Mouse (Mus musculus) erythroblast, adult 5-6 weeks (primary cell): ENCODE data around the gene Prdm2. TPM values are rescaled to one million over a fixed set of nuclear protein-coding genes. Genes with fewer than 3 reads are reported as not detected.

ENCODE experiments used
- ATAC-seq: replicated peaks from 2 replicates; pipeline ENCODE4 v1.8.0; 2016; ENCODE audit warnings: moderate number of reproducible peaks, mild to moderate bottlenecking, moderate TSS enrichment, inconsistent platforms; ENCODE audit not compliant: poor library complexity, low FRiP score, severe bottlenecking
- total RNA-seq, 2 experiments: library from RNA; stranded (forward) in 1 of 2; stranded (reverse) in 1 of 2; fragments of 150-400 nt in 1 of 2; fragments of 200-764, 138-1000 nt in 1 of 2; gene quantifications; 2 replicates each; pipeline versions ENCODE4 v1.2.3 to v1.2.4; 2015 to 2017; ENCODE audit warnings: low replicate concordance in 2 of 2

The Prdm2 gene
- total RNA-seq, 2 experiments from 2014 or later: 8.4 to 15.0 TPM

DNA sequence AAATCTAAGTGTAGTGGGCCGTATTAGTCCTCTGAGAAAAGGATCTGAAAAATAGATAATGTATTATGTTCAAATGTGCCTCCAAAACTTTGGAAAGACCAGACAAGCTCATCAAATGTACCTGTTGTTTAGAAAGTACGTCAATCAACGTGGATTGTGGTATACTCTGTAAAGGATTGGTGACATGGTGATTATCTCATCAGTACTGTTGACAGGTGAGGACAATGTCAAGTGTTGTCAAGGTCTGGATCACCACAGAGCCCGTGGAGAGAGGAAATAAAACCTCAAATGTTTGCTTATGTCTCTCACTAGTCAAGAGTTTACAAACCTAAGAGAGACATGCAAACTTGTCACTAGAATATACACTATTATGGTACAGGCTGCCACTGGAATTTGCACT is 776 bp upstream of the Prdm2 start:
- ATAC-seq: no peak

- ATAC-seq: no peak
Measured at GRCm38 (mm10) chr4:143213175-143213479, 332 bp upstream of the Prdm2 start.

- ATAC-seq: 0 out of 2 replicates have a peak, but pooled peaks have one; percentile 33
Measured at GRCm38 (mm10) chr4:143211584-143212340, 1.0 kb downstream of the Prdm2 start.

- no peak for ATAC-seq
Measured at GRCm38 (mm10) chr4:143209997-143210396, 2.8 kb downstream of the Prdm2 start.

GRCm38 (mm10) chr4:143202653-143203052 is 10.1 kb downstream of the Prdm2 start:
- ATAC-seq: no peak

GRCm38 (mm10) chr4:143198371-143198770 is 14.4 kb downstream of the Prdm2 start:
- ATAC-seq: no peak

GRCm38 (mm10) chr4:143197845-143198356 is 14.9 kb downstream of the Prdm2 start:
- no peak for ATAC-seq

- ATAC-seq: no peak
Measured at GRCm38 (mm10) chr4:143194328-143194727, 18.5 kb downstream of the Prdm2 start.

DNA sequence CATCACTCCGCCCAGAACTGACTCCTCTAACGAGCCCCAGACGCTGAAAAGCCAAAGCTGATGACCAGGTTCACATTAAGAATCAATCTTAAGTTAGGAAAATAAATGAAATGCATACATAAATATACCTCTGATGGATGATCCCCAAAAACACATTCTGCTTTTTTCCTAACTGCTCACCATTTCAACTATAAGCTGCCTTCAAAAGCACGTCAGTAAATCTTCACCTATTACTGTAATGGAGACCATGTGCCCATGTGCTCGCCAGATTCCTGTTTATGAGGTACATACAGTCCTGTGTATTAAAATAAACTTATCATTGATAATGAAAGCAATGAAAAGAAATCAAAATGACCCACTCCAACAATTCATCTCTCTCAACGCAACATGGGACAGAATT is 19.6 kb downstream of the Prdm2 start:
- no peak for ATAC-seq

DNA sequence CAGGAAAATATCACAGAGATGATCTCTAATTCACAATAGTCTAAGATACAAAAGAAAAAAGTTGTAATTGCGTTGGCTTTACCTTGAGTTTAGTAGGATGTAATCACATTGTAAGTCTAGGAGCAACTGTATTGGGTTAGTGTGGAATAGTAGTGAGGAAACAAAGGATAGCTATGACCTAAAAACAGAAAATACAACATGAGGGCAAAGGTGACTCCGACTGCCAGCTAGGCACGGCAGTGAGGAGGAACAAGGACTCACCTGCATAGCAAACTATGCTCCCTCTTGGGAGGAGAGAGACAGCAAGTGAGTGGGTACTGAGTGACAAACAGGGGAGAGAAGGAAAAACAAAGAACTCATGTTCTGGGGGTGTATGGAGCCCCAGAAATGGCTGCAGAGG is 21.0 kb downstream of the Prdm2 start:
- no peak for ATAC-seq

GRCm38 (mm10) chr4:143190657-143191056 is 22.1 kb downstream of the Prdm2 start:
- ATAC-seq: no peak

DNA sequence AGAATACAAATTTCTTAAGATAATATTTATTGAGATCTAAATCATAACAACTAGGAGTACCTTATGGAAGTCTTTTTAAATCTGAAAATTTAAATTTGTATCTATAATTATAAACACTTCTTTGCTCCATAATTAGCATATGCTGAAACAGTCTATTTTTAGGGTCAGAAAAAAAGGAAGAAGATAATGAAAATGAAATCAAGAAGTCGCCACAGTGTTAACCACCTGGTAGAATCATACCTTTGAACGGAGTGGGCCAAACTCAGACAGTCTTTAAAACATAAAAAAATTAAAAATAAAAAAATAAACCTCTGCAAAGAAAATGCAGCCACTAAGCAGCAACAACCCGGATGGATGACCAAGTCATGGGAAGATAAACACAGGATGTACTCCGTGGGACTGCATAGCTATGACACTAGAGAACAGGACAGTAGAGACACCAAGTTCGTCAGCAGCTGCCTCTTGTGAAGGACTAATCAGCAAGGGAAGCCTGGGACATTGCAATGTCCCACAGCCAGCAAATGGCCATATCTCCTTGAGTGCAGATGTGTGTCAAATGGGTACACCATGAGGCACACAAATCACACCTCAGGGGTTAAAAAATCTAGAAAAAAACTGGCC is 24.1 kb downstream of the Prdm2 start:
- no peak for ATAC-seq

GRCm38 (mm10) chr4:143186066-143186465 is 26.7 kb downstream of the Prdm2 start:
- ATAC-seq: no peak

GRCm38 (mm10) chr4:143185496-143185895 is 27.3 kb downstream of the Prdm2 start:
- no peak for ATAC-seq

GRCm38 (mm10) chr4:143183141-143183540 is 29.7 kb downstream of the Prdm2 start:
- no peak for ATAC-seq

DNA sequence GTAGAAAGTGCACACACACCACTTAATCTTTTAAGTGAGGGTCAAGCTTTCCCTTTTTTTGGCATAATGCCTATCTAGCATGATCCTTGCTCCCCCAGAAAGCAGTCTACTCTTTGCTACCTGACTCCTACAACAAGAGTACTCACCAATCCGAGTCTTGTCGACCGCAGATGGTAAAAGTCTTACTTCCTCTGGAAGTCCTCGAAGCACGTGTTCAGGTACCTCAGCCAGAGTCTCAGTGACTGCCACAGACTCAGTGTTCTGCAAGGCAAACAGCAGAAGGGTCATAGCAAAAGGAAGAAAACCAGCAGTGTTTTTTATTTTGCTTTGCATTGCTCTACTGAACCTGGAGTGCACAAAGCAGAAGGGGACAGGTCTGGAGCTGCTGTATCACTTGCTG is 32.1 kb downstream of the Prdm2 start:
- ATAC-seq: no peak

DNA sequence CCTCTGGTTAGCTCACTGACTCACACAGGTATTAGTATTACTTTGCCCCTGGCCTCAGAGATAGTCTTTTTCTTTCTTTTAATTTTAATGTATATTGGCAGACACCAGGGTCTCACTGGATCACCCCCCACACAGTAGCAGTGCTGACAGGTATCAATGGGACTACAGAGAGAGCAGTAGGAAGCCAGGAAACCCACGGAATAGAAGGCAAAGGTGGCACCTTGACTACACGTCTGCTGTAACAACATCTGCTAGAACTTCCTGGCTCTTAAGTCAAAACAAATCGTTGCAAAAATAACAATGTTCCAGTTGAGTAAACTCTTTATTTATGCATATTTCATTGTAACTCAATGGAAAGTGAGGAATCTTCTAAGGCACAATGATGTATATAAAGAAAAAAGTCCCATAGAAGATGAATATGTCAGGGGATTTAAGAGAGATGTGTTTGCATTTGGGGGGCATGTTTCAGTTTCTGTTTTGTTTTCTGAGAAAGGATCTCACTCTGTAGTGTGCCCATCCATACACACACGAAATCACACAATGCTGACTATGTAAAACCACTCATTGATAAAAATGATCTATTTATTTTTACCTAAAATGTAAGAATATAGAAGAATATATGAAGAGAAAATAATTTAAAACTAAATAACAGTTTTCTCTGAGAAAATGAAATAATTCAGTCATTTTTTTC is 41.0 kb downstream of the Prdm2 start:
- no peak for ATAC-seq

DNA sequence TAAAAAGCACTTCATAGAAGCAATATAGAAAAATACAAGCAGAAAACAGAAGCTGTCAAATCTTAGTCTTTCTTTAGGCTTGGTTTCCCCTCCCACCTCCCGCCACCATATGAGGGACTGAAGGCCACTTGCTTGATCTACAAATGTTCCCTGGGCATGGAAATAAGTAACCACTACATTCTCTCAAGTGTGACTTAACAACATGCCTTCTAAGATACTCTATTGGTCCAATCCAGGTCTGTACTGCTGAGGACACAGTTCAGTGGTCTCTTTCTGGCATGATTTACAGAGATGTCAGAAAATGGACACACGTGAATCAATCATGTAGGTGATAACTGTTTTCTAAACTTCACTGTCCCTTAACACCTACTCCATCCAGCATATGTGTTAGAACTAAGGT is 42.5 kb downstream of the Prdm2 start:
- no peak for ATAC-seq

GRCm38 (mm10) chr4:143168093-143168492 is 44.7 kb downstream of the Prdm2 start:
- ATAC-seq: no peak

- ATAC-seq: peak; percentile 97
Measured at GRCm38 (mm10) chr4:143161619-143162479, 50.9 kb downstream of the Prdm2 start.
